Mouse (Mus musculus) erythroblast, embryonic 14.5 days (primary cell): ENCODE results near the gene Fyn.

ENCODE experiments used
- GATA1 ChIP-seq: IDR thresholded peaks from 2 replicates; pipeline ENCODE4 v1.6.1; 2012; ENCODE audit warnings: low read length, inconsistent platforms, mixed read lengths
- TAL1 ChIP-seq: IDR thresholded peaks from 3 replicates; pipeline ENCODE4 v1.6.1; 2012; ENCODE audit warnings: low read length, inconsistent platforms, mixed read lengths

GRCm38 (mm10) chr10:39403706-39404105 is 35.1 kb downstream of the Fyn start:
- no peak for TF ChIP-seq TAL1
- no peak for TF ChIP-seq GATA1
